Mouse (Mus musculus) midbrain, embryonic 12.5 days (tissue): ENCODE data around the gene Ctxn1. TPM values are rescaled to one million over a fixed set of nuclear protein-coding genes. Genes with fewer than 3 reads are reported as not detected.
A peak's percentile ranks its signal among the peaks of the same experiment; 100 is the strongest.

Source experiments
- ATAC-seq: fragments of 200-750 bp; cut with Nextera tagmentation; 2 replicates; pipeline ENCODE4 v1.8.0; 2017; ENCODE audit warnings: low read depth, moderate TSS enrichment, moderate library complexity; ENCODE audit not compliant: low FRiP score
- H3K27ac ChIP-seq: fragments of 300-500 bp; sonication (generic); replicated peaks from 2 replicates; pipeline ENCODE4 v1.5.1; 2016; ENCODE audit warnings: mild to moderate bottlenecking
- H3K27me3 ChIP-seq: fragments of 300-500 bp; sonication (generic); 2 replicates; pipeline ENCODE4 v1.6.1; 2016; ENCODE audit warnings: mild to moderate bottlenecking
- H3K36me3 ChIP-seq: fragments of 300-500 bp; sonication (generic); 2 replicates; pipeline ENCODE4 v1.6.1; 2016
- H3K4me1 ChIP-seq: fragments of 300-500 bp; sonication (generic); 2 replicates; pipeline ENCODE4 v1.6.1; 2016
- H3K4me2 ChIP-seq: fragments of 300-500 bp; sonication (generic); replicated peaks from 2 replicates; pipeline ENCODE4 v1.6.1; 2016; ENCODE audit warnings: mild to moderate bottlenecking, moderate library complexity
- H3K4me3 ChIP-seq: fragments of 300-500 bp; sonication (generic); 2 replicates; pipeline ENCODE4 v1.5.1; 2016; ENCODE audit warnings: mild to moderate bottlenecking
- H3K9ac ChIP-seq: fragments of 300-500 bp; sonication (generic); replicated peaks from 2 replicates; pipeline ENCODE4 v1.6.1; 2016; ENCODE audit warnings: mild to moderate bottlenecking, moderate library complexity
- H3K9me3 ChIP-seq: fragments of 300-500 bp; sonication (generic); 2 replicates; pipeline ENCODE4 v1.6.1; 2016; ENCODE audit warnings: mild to moderate bottlenecking
- WGBS: fragments of 180-500 bp; shearing (Covaris S2); methylation state at CpG from one replicate; pipeline ENCODE4 v1.1.7; 2016; 5-methylcytosine and 5-hydroxymethylcytosine counted together
- polyA plus RNA-seq: library from polyadenylated mRNA; unstranded; fragments of >200 nt; fragmentation: Nextera tagmentation; extraction: Ambion mirVana; gene quantifications from 2 replicates; pipeline ENCODE4 v1.2.1, GENCODE M21; 2016

Ctxn1 gene
- polyA plus RNA-seq, result 170 TPM in 2 replicates

- Histone ChIP-seq H3K27me3 (no peaks in the 10 kb centered on the region), H3K36me3 (peaks cover 68% of the 10 kb centered on the region), H3K4me2 (peak within 1 kb of the TSS; percentile 71), H3K27ac (peak within 1 kb of the TSS; percentile 94), H3K9me3 (no peaks in the 10 kb centered on the region), H3K4me3 (peak within 1 kb of the TSS; percentile 74), H3K4me1 (peaks cover 30% of the 10 kb centered on the region), H3K9ac (peak within 1 kb of the TSS; percentile 90)
- 6% methylated on average over 26 of the region's 33 CpGs for WGBS
- ATAC-seq, result peak; percentile 92
These were observed at the start of gene Ctxn1 for GRCm38 (mm10) chr8:4259125-4259804. Ctxn1 (minus strand) TSS chr8:4259274.

GRCm38 (mm10) chr8:4305838-4306237 lies 46.8 kb upstream of the Ctxn1 start:
- H3K27ac ChIP-seq, result no peak overlapping the region
- H3K4me1 ChIP-seq, result no peaks in the 10 kb centered on the region

GRCm38 (mm10) chr8:4304124-4304547 lies 45.1 kb upstream of the Ctxn1 start:
- H3K9me3 ChIP-seq, result no peaks in the 10 kb centered on the region
- H3K4me3 ChIP-seq, result no peak overlapping the region
- no peaks in the 10 kb centered on the region for H3K27me3 ChIP-seq
- no peak overlapping the region for H3K4me2 ChIP-seq
- H3K9ac ChIP-seq, result no peak overlapping the region
- no peak overlapping the region for H3K27ac ChIP-seq
- WGBS, result 87% methylated on average over 3 of the region's 3 CpGs
- H3K4me1 ChIP-seq, result no peaks in the 10 kb centered on the region
- H3K36me3 ChIP-seq, result peaks cover 87% of the 10 kb centered on the region
- ATAC-seq, result no peak

More at GRCm38 (mm10) chr8:4305838-4306237, 46.8 kb upstream of the Ctxn1 start:
- 97% methylated on average over 2 of the region's 2 CpGs for WGBS
- peaks cover 89% of the 10 kb centered on the region for H3K36me3 ChIP-seq
- no peaks in the 10 kb centered on the region for H3K27me3 ChIP-seq
- no peaks in the 10 kb centered on the region for H3K9me3 ChIP-seq
- no peak overlapping the region for H3K4me2 ChIP-seq
- no peak overlapping the region for H3K9ac ChIP-seq
- no peak for ATAC-seq
- H3K4me3 ChIP-seq, result no peak overlapping the region

GRCm38 (mm10) chr8:4297822-4298221 lies 38.7 kb upstream of the Ctxn1 start:
- H3K4me3 ChIP-seq, result no peak overlapping the region
- H3K9ac ChIP-seq, result no peak overlapping the region
- no peaks in the 10 kb centered on the region for H3K4me1 ChIP-seq
- H3K9me3 ChIP-seq, result no peaks in the 10 kb centered on the region
- no peak for ATAC-seq
- no peaks in the 10 kb centered on the region for H3K27me3 ChIP-seq
- H3K4me2 ChIP-seq, result no peak overlapping the region
- H3K36me3 ChIP-seq, result peaks cover 87% of the 10 kb centered on the region
- no peak overlapping the region for H3K27ac ChIP-seq
- 93% methylated on average over 4 of the region's 4 CpGs for WGBS

- H3K27ac ChIP-seq, result no peak overlapping the region
- no peak overlapping the region for H3K4me3 ChIP-seq
- H3K9ac ChIP-seq, result no peak overlapping the region
- no peaks in the 10 kb centered on the region for H3K4me1 ChIP-seq
- no peak for ATAC-seq
- no peaks in the 10 kb centered on the region for H3K27me3 ChIP-seq
- no peak overlapping the region for H3K4me2 ChIP-seq
- H3K9me3 ChIP-seq, result no peaks in the 10 kb centered on the region
- peaks cover 89% of the 10 kb centered on the region for H3K36me3 ChIP-seq
- 92% methylated on average over 5 of the region's 5 CpGs for WGBS
These were observed 33.7 kb upstream of the Ctxn1 start for GRCm38 (mm10) chr8:4292738-4293137.

- H3K4me2 ChIP-seq, result peak overlapping the region; percentile 66
- peak overlapping the region; percentile 78 for H3K27ac ChIP-seq
- H3K36me3 ChIP-seq, result peaks cover 20% of the 10 kb centered on the region; the same call in 1 of the 2 replicates
- no peaks in the 10 kb centered on the region for H3K9me3 ChIP-seq
- peak overlapping the region; percentile 77 for H3K4me3 ChIP-seq
- 34% methylated on average over 9 of the region's 9 CpGs for WGBS
- H3K9ac ChIP-seq, result peak overlapping the region; percentile 76
- no peak for ATAC-seq
- peaks cover 10% of the 10 kb centered on the region for H3K4me1 ChIP-seq
- no peaks in the 10 kb centered on the region for H3K27me3 ChIP-seq
These were observed 17.0 kb upstream of the Ctxn1 start for GRCm38 (mm10) chr8:4276111-4276465.

GRCm38 (mm10) chr8:4275275-4276110 lies 16.4 kb upstream of the Ctxn1 start, which contains the start of gene Timm44:
Timm44 (minus strand) TSS chr8:4275913.
- H3K4me3 ChIP-seq, result peak within 1 kb of the TSS; percentile 77
- no peaks in the 10 kb centered on the region for H3K9me3 ChIP-seq
- H3K36me3 ChIP-seq, result peaks cover 26% of the 10 kb centered on the region; the same call in 1 of the 2 replicates
- H3K27me3 ChIP-seq, result no peaks in the 10 kb centered on the region
- peak; percentile 98 for ATAC-seq
- peak within 1 kb of the TSS; percentile 66 for H3K4me2 ChIP-seq
- H3K27ac ChIP-seq, result peak within 1 kb of the TSS; percentile 78
- peaks cover 10% of the 10 kb centered on the region for H3K4me1 ChIP-seq
- WGBS, result under 1% methylated on average over 39 of the region's 39 CpGs
- H3K9ac ChIP-seq, result peak within 1 kb of the TSS; percentile 76

- 94% methylated on average over 6 of the region's 6 CpGs for WGBS
- H3K27ac ChIP-seq, result no peak overlapping the region
- ATAC-seq, result no peak
- H3K4me2 ChIP-seq, result no peak overlapping the region
- H3K27me3 ChIP-seq, result no peaks in the 10 kb centered on the region
- no peak overlapping the region for H3K9ac ChIP-seq
- peaks cover 3% of the 10 kb centered on the region; the same call in 1 of the 2 replicates for H3K4me1 ChIP-seq
- no peak overlapping the region for H3K4me3 ChIP-seq
- peaks cover 84% of the 10 kb centered on the region for H3K36me3 ChIP-seq
- no peaks in the 10 kb centered on the region for H3K9me3 ChIP-seq
These were observed 10.5 kb upstream of the Ctxn1 start for GRCm38 (mm10) chr8:4269609-4270008.

GRCm38 (mm10) chr8:4267627-4268026 lies 8.6 kb upstream of the Ctxn1 start:
- no peak overlapping the region for H3K9ac ChIP-seq
- WGBS, result 77% methylated on average over 15 of the region's 15 CpGs
- peaks cover 94% of the 10 kb centered on the region for H3K36me3 ChIP-seq
- no peak overlapping the region for H3K27ac ChIP-seq
- no peaks in the 10 kb centered on the region for H3K4me1 ChIP-seq
- H3K9me3 ChIP-seq, result no peaks in the 10 kb centered on the region
- H3K27me3 ChIP-seq, result no peaks in the 10 kb centered on the region
- H3K4me3 ChIP-seq, result no peak overlapping the region
- ATAC-seq, result 0 out of 2 replicates have a peak, but pooled peaks have one; percentile 47
- H3K4me2 ChIP-seq, result no peak overlapping the region

GRCm38 (mm10) chr8:4265160-4265914 lies 6.3 kb upstream of the Ctxn1 start:
- Histone ChIP-seq H3K4me3 (no peak overlapping the region), H3K36me3 (peaks cover 98% of the 10 kb centered on the region), H3K4me2 (no peak overlapping the region), H3K9ac (no peak overlapping the region), H3K4me1 (no peaks in the 10 kb centered on the region), H3K27me3 (no peaks in the 10 kb centered on the region), H3K27ac (no peak overlapping the region), H3K9me3 (no peaks in the 10 kb centered on the region)
- ATAC-seq, result no peak
- WGBS, result 93% methylated on average over 15 of the region's 15 CpGs

GRCm38 (mm10) chr8:4263105-4263791 lies 4.2 kb upstream of the Ctxn1 start:
- ATAC-seq, result no peak
- no peak overlapping the region for H3K4me3 ChIP-seq
- H3K4me1 ChIP-seq, result peaks cover 10% of the 10 kb centered on the region
- peaks cover 86% of the 10 kb centered on the region for H3K36me3 ChIP-seq
- no peak overlapping the region for H3K9ac ChIP-seq
- no peak overlapping the region for H3K27ac ChIP-seq
- H3K4me2 ChIP-seq, result no peak overlapping the region
- 91% methylated on average over 8 of the region's 8 CpGs for WGBS
- no peaks in the 10 kb centered on the region for H3K27me3 ChIP-seq
- no peaks in the 10 kb centered on the region for H3K9me3 ChIP-seq
